ENCODE assay signal across 9 mouse cellular contexts in the genomic region with DNA sequence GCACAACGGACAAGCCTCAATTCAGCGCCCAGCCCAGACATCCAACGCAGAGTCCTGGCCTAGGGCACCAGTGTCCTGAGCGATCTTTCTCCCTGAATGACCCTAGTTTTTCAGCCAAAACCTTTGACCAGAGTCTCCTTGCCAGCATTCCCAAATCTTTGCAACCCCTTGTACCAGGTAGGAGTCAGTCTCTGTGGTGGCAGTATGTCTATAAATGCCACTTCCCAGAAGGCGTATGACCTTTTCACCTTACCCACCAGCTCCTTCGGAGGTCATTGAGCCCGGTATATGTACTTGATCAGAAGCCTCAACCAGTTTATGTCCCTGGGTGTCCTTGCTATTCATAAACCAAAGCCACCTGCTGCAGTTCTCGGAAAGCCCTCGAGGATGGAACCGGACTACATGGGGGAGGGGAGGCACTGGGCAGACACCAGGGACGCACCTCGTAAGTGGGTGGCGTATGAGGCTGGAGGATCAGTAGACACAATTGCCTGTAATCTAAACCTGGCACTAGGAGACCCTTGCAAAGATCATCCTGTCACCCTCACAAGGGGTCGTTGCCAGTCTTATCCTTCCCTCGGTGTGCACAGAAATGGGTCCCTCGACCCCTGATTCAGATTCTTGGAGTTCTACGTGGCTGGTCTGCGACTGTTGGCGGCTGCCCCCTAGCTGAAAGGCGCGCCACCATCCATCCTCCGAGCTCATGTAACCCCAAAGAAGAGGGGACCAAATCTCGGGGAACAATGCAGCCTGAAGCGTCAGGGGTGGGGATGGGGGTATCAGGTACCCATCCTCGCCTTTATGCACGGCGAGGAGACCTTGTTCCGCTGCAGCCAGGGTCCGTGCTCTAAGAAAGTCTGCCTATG. TPM values are rescaled to one million over a fixed set of nuclear protein-coding genes. Genes with fewer than 3 reads are reported as not detected.
DNase-seq lines count a peak whose midpoint lies in the region; ATAC-seq and TF ChIP-seq lines count a peak whose summit lies in the region.
"Had no signal": no experiment of that assay in that cellular context is flagged by ENCODE, and none has a peak within 500 bp of the region (broad histone marks: within the 10 kb centered on the region; RNA-seq: fewer than 3 reads in every experiment).

No protein-coding gene starts in this region.

- peak; percentile 89 for TF ChIP-seq CTCF in midbrain, postnatal 0 days (IDR thresholded peaks at IDR 0.05)

- H3K27ac ChIP-seq in embryonic facial prominence, embryonic 12.5 days, result peak overlapping the region; percentile 91
- H3K27ac ChIP-seq in heart, embryonic 10.5 days, result peak overlapping the region; percentile 96
- peak overlapping the region; percentile 97 for H3K27ac ChIP-seq in kidney, embryonic 14.5 days (ENCODE audit: low read depth, low read length)
- peak overlapping the region; percentile 86 for H3K27ac ChIP-seq in midbrain, postnatal 0 days (ENCODE audit: low read depth, low read length)
- peak overlapping the region; percentile 92; the same call in 1 of the 2 replicates for H3K27ac ChIP-seq in stomach, embryonic 14.5 days (ENCODE audit: low read length)

- DNase-seq in urinary bladder, adult 18-20 months (ENCODE audit: low spot score in 2 of 2), result peak; percentile 32 to 61
- no peak for DNase-seq in urinary bladder, postnatal 10 days (ENCODE audit: low spot score)
- DNase-seq in heart, embryonic 10.5 days (ENCODE audit: low spot score), result peak; percentile 90
- DNase-seq in liver, result peak; percentile 52
- peak; percentile 83 for DNase-seq in midbrain, postnatal 0 days (ENCODE audit: low spot score)

- no peaks in the 10 kb centered on the region for H3K9me3 ChIP-seq in embryonic facial prominence, embryonic 12.5 days
- H3K9me3 ChIP-seq in heart, embryonic 10.5 days, result no peaks in the 10 kb centered on the region
- no peaks in the 10 kb centered on the region for H3K9me3 ChIP-seq in kidney, embryonic 14.5 days (ENCODE audit: control insufficient read depth, low read length)
- H3K9me3 ChIP-seq in midbrain, postnatal 0 days (ENCODE audit: low read length), result no peaks in the 10 kb centered on the region
- H3K9me3 ChIP-seq in stomach, embryonic 14.5 days (ENCODE audit: control insufficient read depth, low read depth, low read length), result no peaks in the 10 kb centered on the region

- peak overlapping the region; percentile 82 for H3K9ac ChIP-seq in embryonic facial prominence, embryonic 12.5 days
- H3K9ac ChIP-seq in kidney, embryonic 14.5 days (ENCODE audit: low read depth, low read length), result peak overlapping the region; percentile 97
- peak overlapping the region; percentile 79 for H3K9ac ChIP-seq in midbrain, postnatal 0 days (replicated peaks; ENCODE audit: low read length, poor library complexity, severe bottlenecking)
- H3K9ac ChIP-seq in stomach, embryonic 14.5 days (replicated peaks; ENCODE audit: low read depth, low read length), result peak overlapping the region; percentile 56

- peak overlapping the region; percentile 74 for H3K4me3 ChIP-seq in embryonic facial prominence, embryonic 12.5 days
- H3K4me3 ChIP-seq in heart, embryonic 10.5 days, result peak overlapping the region; percentile 91
- peak overlapping the region; percentile 89 for H3K4me3 ChIP-seq in kidney, embryonic 14.5 days (ENCODE audit: low read length)
- peak overlapping the region; percentile 66 for H3K4me3 ChIP-seq in midbrain, postnatal 0 days (ENCODE audit: low read depth, low read length)
- peak overlapping the region; percentile 66 for H3K4me3 ChIP-seq in stomach, embryonic 14.5 days (ENCODE audit: low read depth, low read length)

- no peaks in the 10 kb centered on the region for H3K27me3 ChIP-seq in embryonic facial prominence, embryonic 12.5 days
- H3K27me3 ChIP-seq in heart, embryonic 10.5 days (ENCODE audit: insufficient read depth, poor library complexity, severe bottlenecking), result no peaks in the 10 kb centered on the region
- H3K27me3 ChIP-seq in kidney, embryonic 14.5 days (ENCODE audit: control insufficient read depth, insufficient read depth, low read length), result no peaks in the 10 kb centered on the region
- H3K27me3 ChIP-seq in midbrain, postnatal 0 days (ENCODE audit: insufficient read depth, low read length), result no peaks in the 10 kb centered on the region
- H3K27me3 ChIP-seq in stomach, embryonic 14.5 days (ENCODE audit: control insufficient read depth, insufficient read depth, low read length), result no peaks in the 10 kb centered on the region

- under 1% methylated on average over 29 of the region's 29 CpGs for WGBS in embryonic facial prominence, embryonic 12.5 days
- WGBS in heart, embryonic 10.5 days, result 1% methylated on average over 29 of the region's 29 CpGs
- under 1% methylated on average over 29 of the region's 29 CpGs for WGBS in kidney, embryonic 14.5 days
- under 1% methylated on average over 29 of the region's 29 CpGs for WGBS in midbrain, postnatal 0 days
- WGBS in stomach, embryonic 14.5 days, result under 1% methylated on average over 27 of the region's 29 CpGs

- peak overlapping the region; percentile 99 for H3K4me2 ChIP-seq in embryonic facial prominence, embryonic 12.5 days (replicated peaks)
- H3K4me2 ChIP-seq in kidney, embryonic 14.5 days (replicated peaks; ENCODE audit: low read depth, low read length), result peak overlapping the region; percentile 98
- peak overlapping the region; percentile 84 for H3K4me2 ChIP-seq in midbrain, postnatal 0 days (ENCODE audit: low read depth, low read length, poor library complexity, severe bottlenecking)
- H3K4me2 ChIP-seq in stomach, embryonic 14.5 days (replicated peaks; ENCODE audit: low read depth, low read length), result peak overlapping the region; percentile 99

- H3K4me1 ChIP-seq in embryonic facial prominence, embryonic 12.5 days, result peaks cover 20% of the 10 kb centered on the region; the same call in 1 of the 2 replicates
- H3K4me1 ChIP-seq in heart, embryonic 10.5 days, result peaks cover 39% of the 10 kb centered on the region
- H3K4me1 ChIP-seq in kidney, embryonic 14.5 days (ENCODE audit: control insufficient read depth, insufficient read depth, low read length), result peaks cover 12% of the 10 kb centered on the region
- 0 out of 2 replicates have a peak, but pooled peaks cover 8% of the 10 kb centered on the region for H3K4me1 ChIP-seq in midbrain, postnatal 0 days (ENCODE audit: insufficient read depth, low read length)
- 0 out of 2 replicates have a peak, but pooled peaks cover 2% of the 10 kb centered on the region for H3K4me1 ChIP-seq in stomach, embryonic 14.5 days (ENCODE audit: control insufficient read depth, insufficient read depth, low read length)

- peak; percentile 53 for ATAC-seq in embryonic facial prominence, embryonic 12.5 days (ENCODE audit: insufficient number of reproducible peaks, insufficient read depth, low FRiP score, low TSS enrichment)
- ATAC-seq in kidney, embryonic 14.5 days (ENCODE audit: low FRiP score, low TSS enrichment), result peak; percentile 26
- peak; percentile 48; the same call in 1 of the 2 replicates for ATAC-seq in midbrain, postnatal 0 days (ENCODE audit: low FRiP score)
- peak; percentile 25; the same call in 1 of the 2 replicates for ATAC-seq in stomach, embryonic 14.5 days (ENCODE audit: insufficient number of reproducible peaks, insufficient read depth, low FRiP score, low read depth)

- no peaks in the 10 kb centered on the region for H3K36me3 ChIP-seq in embryonic facial prominence, embryonic 12.5 days
- H3K36me3 ChIP-seq in heart, embryonic 10.5 days, result no peaks in the 10 kb centered on the region
- no peaks in the 10 kb centered on the region for H3K36me3 ChIP-seq in kidney, embryonic 14.5 days (ENCODE audit: control insufficient read depth, insufficient read depth, low read length)
- H3K36me3 ChIP-seq in midbrain, postnatal 0 days (ENCODE audit: insufficient read depth, low read length), result no peaks in the 10 kb centered on the region
- no peaks in the 10 kb centered on the region for H3K36me3 ChIP-seq in stomach, embryonic 14.5 days (ENCODE audit: control insufficient read depth, insufficient read depth, low read length)

RNA-seq across cellular contexts. Expression of a gene that starts 0.6 kb away (rescaled TPM):
- polyA plus RNA-seq in embryonic facial prominence, embryonic 12.5 days (2016; fragmentation: Nextera tagmentation; extraction: Ambion mirVana), result 70.5 and 73.6 TPM in 2 replicates
- 107 and 120 TPM in 2 replicates for polyA plus RNA-seq in heart, embryonic 10.5 days (2016; fragmentation: Nextera tagmentation; extraction: Ambion mirVana)
- polyA plus RNA-seq in kidney, embryonic 14.5 days (2014; fragmentation: Nextera tagmentation; extraction: Ambion mirVana), result 77.1 and 113 TPM in 2 replicates
- total RNA-seq in midbrain, postnatal 0 days (2014; rRNA removed), result 57.9 and 72.1 TPM in 2 replicates
- polyA plus RNA-seq in midbrain, postnatal 0 days (2015; fragmentation: Nextera tagmentation; extraction: Ambion mirVana), result 56.5 and 59.3 TPM in 2 replicates
- 62.2 and 70.4 TPM in 2 replicates for polyA plus RNA-seq in stomach, embryonic 14.5 days (2014; fragmentation: Nextera tagmentation; extraction: Ambion mirVana)
- total RNA-seq: MEL had no signal
